Mouse (Mus musculus) neural tube, embryonic 10.5 days (tissue): ENCODE measurements around the gene St5.

ENCODE experiments used
- DNase-seq: peaks from one replicate; pipeline ENCODE4 v3.0.0-alpha.2; 2017; ENCODE audit warnings: low spot score; ENCODE audit errors: extremely low spot score

The St5 gene

GRCm38 (mm10) chr7:109568391-109568892 is 135.0 kb downstream of the St5 start:
- DNase-seq: no peak

- DNase-seq: no peak
These were observed 136.3 kb downstream of the St5 start for GRCm38 (mm10) chr7:109566841-109567768.

DNA sequence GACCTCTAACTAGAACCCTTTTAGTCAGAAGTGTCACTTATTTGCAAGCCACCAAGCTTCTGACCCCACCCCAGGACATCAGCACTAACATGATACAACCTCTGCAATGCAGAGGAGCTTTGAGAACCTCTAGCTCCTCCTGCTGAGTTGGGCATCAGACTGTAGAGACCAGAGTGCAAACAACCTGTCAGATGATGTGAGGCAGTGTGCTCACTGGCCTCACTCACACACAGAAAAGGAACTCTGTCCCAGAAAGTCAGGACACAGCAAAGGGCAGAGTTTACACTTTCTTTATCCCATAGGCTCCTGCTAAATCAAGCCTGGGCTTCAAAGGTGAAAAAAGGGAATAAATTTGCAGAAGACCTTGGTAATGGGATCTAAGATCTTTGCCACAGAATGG is 137.1 kb downstream of the St5 start:
- no peak for DNase-seq

DNA sequence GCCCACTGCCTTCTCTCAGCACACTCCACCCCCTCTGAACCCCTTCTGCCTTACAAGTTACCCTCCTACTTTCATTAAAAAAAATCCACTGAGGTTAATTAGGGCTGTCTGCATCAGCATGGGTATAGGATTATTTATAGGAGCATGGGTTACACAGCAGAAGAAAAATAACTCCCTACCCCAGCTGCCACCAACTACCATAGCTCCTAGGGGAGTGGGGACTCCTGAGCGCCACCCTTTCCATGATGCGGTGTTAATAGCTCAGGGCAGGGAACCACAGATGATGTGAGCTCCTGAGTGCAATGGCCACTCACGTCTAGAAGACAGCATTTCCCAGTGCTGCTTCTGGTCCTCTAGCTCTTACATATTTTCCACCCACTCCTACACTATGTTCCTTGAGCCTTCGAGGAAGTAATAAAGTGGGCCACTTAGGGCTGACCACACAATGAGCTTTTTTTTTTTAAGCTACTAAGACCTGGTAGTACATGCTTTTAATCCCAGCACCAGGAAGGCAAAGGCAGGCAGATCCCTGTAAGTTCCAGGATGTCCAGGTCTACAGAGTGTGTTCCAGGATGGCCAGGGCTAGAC is 139.5 kb downstream of the St5 start:
- no peak for DNase-seq

DNA sequence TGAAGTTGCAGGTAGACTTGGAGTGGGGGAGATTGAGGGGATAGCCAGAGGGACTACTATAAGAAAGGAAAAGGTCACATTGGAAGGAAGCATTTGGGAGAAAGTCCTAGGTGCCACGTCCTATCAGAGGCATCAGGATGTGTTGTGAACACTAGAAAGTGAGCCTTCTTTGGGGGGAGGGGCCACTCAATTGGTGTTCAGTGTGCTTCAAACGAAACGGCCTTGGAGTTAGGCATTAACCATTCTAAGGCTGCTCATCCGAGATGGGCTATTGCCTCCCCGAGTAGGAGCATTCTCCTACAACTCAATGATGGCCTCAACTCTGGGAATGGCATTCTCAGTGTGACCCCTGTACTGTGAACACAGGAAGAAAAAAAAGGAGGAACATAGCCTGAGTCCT is 140.7 kb downstream of the St5 start:
- no peak for DNase-seq

- DNase-seq: no peak
These were observed 141.2 kb downstream of the St5 start for GRCm38 (mm10) chr7:109562154-109562599.

DNA sequence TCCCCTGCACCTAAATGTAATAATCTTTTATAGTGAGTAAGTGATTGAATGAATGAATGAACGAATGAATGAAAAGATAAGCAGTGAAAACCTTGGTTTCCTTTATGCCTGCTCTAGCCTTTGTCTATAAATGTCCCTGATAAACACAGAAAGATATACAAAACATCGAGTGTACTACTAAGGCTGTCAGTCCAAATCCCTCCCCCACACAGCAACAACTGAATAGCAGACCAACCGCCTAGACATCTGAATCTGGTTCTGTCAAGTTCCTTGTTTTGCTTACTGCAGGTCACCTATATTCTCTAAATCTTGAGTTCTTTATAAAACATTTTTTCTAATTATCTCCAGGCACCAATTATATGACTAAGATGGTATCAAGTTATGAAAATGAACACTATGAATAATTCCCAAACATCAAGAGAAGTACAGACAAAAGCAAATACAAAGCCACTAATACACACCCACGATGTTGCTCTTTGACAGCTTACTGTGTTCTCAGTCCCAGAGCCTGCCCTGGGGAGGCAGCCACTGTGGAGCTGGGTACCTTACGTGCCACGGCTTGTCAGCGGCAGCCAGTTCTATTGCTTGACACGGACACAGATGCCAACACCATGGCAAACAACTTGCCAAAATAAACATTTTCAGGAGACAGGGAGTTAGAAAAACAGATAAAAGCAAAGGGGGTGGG is 141.8 kb downstream of the St5 start:
- DNase-seq: no peak

DNA sequence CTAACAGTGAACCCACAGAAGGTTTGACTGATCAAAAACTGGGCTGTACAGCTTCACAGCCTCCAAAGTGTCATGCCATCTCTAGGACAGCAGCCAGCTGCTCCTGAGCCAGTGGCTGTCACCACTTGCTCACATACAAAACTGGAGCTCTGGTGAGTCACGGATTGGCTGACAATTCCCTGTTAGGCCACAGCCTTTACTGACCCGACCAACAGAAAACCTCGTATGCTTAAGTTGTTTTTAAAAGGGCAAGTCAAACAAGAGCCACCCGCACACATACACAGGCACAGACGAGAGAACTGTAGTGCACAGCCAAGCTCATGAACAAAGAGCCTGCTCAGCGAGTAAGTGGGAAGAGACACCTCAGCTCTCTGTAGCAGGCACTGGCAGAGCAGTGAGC is 143.9 kb downstream of the St5 start:
- no peak for DNase-seq

GRCm38 (mm10) chr7:109546726-109547125 is 156.7 kb downstream of the St5 start:
- no peak for DNase-seq

- no peak for DNase-seq
These were observed 157.2 kb downstream of the St5 start for GRCm38 (mm10) chr7:109546186-109546585.

- no peak for DNase-seq
These were observed 158.0 kb downstream of the St5 start for GRCm38 (mm10) chr7:109545255-109545993.

- no peak for DNase-seq
These were observed 158.6 kb downstream of the St5 start for GRCm38 (mm10) chr7:109544792-109545191.

DNA sequence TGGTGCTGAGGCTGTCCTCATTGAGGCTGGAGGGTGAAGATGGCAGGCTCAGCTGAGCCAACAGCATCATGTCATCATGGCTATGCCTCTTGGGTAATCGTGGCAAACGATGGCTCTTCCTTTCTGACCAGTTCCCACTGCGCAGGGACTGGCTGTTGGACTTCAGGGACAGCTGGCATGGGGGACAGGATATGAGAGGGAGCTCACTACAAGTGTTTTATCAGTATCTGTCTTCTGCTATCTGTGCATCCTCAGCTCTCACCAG is 161.1 kb downstream of the St5 start:
- no peak for DNase-seq

DNA sequence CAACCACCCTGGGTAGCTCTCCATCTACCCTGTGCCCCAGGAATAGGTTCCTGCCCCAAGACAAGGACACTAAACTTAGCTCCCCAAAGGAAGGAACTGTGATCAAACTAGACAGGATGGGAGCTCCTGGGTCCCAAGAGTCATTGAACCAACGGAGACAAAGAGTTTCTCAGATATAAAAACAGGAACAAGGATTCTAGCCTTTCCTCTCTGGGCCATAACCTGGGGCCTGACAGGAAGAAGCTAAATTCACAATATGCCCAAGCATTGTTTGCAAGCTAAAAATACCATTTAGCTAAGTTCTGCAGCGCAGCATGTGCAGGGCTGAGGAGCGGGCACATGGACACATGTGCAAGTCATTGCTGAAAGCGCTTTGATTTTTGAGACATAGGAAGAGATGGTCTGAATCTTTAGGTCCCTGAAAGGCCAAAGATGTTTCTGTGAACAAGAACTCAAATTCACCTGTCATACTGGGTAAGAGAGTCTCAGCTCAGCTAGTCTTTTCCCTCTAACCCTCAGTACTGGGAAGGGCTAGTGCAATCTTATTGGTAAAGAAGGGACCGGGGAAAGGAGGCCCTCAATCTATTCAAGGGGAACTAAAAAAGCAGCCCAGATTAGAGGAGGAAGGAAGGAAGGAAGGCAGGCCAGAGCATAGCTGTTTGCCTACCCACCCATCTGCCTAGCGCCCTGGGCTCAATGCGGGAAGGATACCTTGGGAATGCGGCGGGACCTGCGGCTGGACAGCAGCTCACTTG is 161.6 kb downstream of the St5 start:
- no peak for DNase-seq

GRCm38 (mm10) chr7:109540902-109541301 is 162.5 kb downstream of the St5 start:
- DNase-seq: no peak

GRCm38 (mm10) chr7:109536451-109536946 is 166.9 kb downstream of the St5 start:
- DNase-seq: no peak

GRCm38 (mm10) chr7:109534921-109535320 is 168.5 kb downstream of the St5 start:
- DNase-seq: no peak

DNA sequence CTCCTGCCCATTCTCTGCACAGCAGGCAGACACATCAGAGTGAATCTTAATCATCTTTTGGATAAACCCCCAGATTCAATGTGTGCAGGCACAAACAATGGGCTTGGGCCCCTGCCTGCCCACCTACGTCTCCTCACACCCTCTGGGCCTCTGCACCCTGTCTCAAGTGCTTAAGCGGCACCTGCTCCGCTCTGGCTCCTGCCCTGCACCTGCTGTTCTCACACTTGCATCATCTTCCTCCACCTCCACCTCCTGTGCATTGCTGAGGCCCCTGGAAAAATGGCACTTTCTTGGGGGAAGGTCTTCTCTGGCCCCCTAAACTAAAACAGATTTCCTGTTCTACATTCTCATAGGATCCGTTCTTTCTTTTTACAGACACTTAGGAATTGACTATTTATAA is 169.5 kb downstream of the St5 start:
- DNase-seq: no peak

DNA sequence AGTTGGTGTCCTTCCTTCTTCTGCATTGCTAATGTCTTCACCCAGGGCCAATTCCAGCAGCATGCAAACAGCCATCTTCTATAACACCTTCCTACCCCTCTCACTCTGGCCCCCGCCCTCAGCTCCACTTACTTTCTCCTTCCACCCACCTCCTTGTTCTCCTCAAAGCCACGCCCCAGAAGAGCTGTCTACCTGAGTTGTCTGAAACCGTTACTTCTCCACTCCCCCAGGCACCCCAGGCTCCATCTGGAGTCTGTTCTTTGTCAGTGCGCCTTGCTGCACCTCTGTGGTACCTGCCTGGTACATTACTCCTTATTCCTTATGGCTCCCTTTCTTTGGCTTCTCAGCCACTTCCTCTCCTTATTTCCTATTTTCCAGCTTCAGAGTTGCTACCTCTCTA is 170.3 kb downstream of the St5 start:
- DNase-seq: no peak

- no peak for DNase-seq
These were observed 170.7 kb downstream of the St5 start for GRCm38 (mm10) chr7:109532691-109533090.

GRCm38 (mm10) chr7:109531501-109531900 is 171.9 kb downstream of the St5 start:
- DNase-seq: no peak
